Mouse (Mus musculus) MEL (cell line): Measurements from ENCODE around the gene Sycp2.

Experiments used
- BHLHE40 ChIP-seq: IDR thresholded peaks from 2 replicates; pipeline ENCODE4 v1.6.1; 2012; ENCODE audit warnings: low read depth, mild to moderate bottlenecking, inconsistent platforms, low read length, improper control_type of control experiment, borderline replicate concordance
- CHD1 ChIP-seq: IDR thresholded peaks from 2 replicates; pipeline ENCODE4 v1.6.1; 2012; ENCODE audit warnings: low read depth, mild to moderate bottlenecking, inconsistent platforms, low read length, improper control_type of control experiment
- CTCF ChIP-seq, 3 experiments: IDR thresholded peaks in 2 of 3; conservative IDR thresholded peaks in 1 of 3; 2 replicates each; pipeline ENCODE4 v1.5.1; 2011 to 2012; ENCODE audit warnings: low read length in 3 of 3, low read depth in 2 of 3, mild to moderate bottlenecking in 2 of 3, improper control_type of control experiment in 1 of 3, inconsistent platforms in 1 of 3, mixed read lengths in 1 of 3, moderate library complexity in 1 of 3; ENCODE audit not compliant: control insufficient read depth in 1 of 3, insufficient read depth in 1 of 3, poor library complexity in 1 of 3, severe bottlenecking in 1 of 3
- ELF1 ChIP-seq: IDR thresholded peaks from 2 replicates; pipeline ENCODE4 v1.6.1; 2014; ENCODE audit warnings: low read depth, mild to moderate bottlenecking, inconsistent platforms, low read length, improper control_type of control experiment, moderate library complexity
- EP300 ChIP-seq, 2 experiments: IDR thresholded peaks; 2 replicates each; pipeline ENCODE4 v1.6.1; 2011; ENCODE audit warnings: improper control_type of control experiment in 2 of 2, low read length in 2 of 2, low read depth in 1 of 2, mild to moderate bottlenecking in 1 of 2
- ETS1 ChIP-seq: IDR thresholded peaks from 2 replicates; pipeline ENCODE4 v1.6.1; 2012; ENCODE audit warnings: low read depth, mild to moderate bottlenecking, inconsistent platforms, low read length, improper control_type of control experiment, moderate library complexity
- GABPA ChIP-seq: IDR thresholded peaks from 2 replicates; pipeline ENCODE4 v1.6.1; 2012; ENCODE audit warnings: low read depth, mild to moderate bottlenecking, inconsistent platforms, low read length, improper control_type of control experiment, moderate library complexity
- MYC ChIP-seq: IDR thresholded peaks from 2 replicates; pipeline ENCODE4 v1.6.1; 2011; ENCODE audit warnings: low read depth, mild to moderate bottlenecking, low read length, improper control_type of control experiment, moderate library complexity
- RCOR1 ChIP-seq: IDR thresholded peaks from 2 replicates; pipeline ENCODE4 v1.6.1; 2012; ENCODE audit warnings: low read depth, mild to moderate bottlenecking, inconsistent platforms, low read length, improper control_type of control experiment
- TAL1 ChIP-seq: IDR thresholded peaks from 2 replicates; pipeline ENCODE4 v1.6.1; 2012; ENCODE audit warnings: mild to moderate bottlenecking, inconsistent platforms, low read length, moderate library complexity, mixed read lengths
- ZC3H11A ChIP-seq: IDR thresholded peaks from 2 replicates; pipeline ENCODE4 v1.6.1; 2012; ENCODE audit warnings: low read depth, mild to moderate bottlenecking, inconsistent platforms, low read length, improper control_type of control experiment
- ZMIZ1 ChIP-seq: IDR thresholded peaks from 2 replicates; pipeline ENCODE4 v1.6.1; 2012; ENCODE audit warnings: low read depth, mild to moderate bottlenecking, inconsistent platforms, low read length, improper control_type of control experiment, moderate library complexity

DNA sequence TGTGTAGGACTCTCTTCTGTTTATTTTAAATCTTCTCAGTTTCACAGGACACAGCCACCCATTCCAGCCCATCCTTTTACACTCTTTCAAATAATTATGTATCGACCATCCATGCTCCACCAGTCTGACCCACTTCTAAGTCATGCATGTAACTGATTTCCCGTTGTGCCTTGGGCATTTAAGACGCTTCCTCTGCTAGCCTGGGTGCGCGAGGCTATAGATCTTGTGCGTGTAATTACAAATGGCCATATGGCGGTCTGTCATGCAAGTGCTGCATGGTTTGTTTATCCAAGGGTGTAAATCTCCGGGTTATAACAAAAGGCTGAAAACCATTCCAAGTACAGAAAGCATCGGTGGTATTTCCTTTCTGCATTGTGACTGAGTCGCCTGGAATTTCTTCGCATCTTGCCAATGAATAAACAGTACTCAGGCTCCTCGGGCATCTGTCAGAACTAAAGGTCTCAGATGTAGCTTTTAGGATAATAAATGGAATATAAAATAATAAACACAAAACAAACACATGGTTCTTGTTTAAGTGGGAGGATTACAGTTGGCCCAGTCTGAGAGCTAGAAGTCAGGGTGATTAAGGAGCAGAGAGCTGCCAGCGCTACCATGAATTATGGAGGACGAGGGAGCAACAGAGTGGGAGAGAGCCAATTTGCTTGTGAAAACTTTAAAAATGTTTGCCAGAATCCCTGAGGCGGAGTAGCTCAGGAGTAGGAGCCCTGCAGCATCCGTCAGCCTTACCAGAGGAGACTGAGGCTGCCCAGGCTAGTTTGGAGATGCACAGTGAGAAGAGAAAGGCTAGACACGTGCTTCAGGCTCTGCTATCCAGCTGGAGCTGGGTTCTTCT lies 47.4 kb upstream of the Sycp2 start:
- TF ChIP-seq ZMIZ1 (no peak), BHLHE40 (no peak), RCOR1 (no peak), CHD1 (no peak), MYC (no peak), ELF1 (no peak), GABPA (no peak), CTCF (IDR thresholded peaks at IDR 0.05 in 2 of 3, conservative IDR thresholded peaks at IDR 0.05 in 1 of 3; ENCODE audit: control insufficient read depth in 1 of 3, insufficient read depth in 1 of 3, low read depth in 2 of 3, low read length in 3 of 3, poor library complexity in 1 of 3, severe bottlenecking in 1 of 3) (no peak), ZC3H11A (no peak), ETS1 (no peak), EP300 (IDR thresholded peaks at IDR 0.05; ENCODE audit: low read depth in 1 of 2, low read length in 2 of 2) (no peak), TAL1 (no peak)
